Mouse (Mus musculus) CD4-positive, CD25-positive, alpha-beta regulatory T cell, adult 2 months (primary cell): ENCODE results near the gene Gart.

ENCODE experiments used
- DNase-seq: peaks from one replicate; pipeline ENCODE4 v3.0.0-alpha.2; 2012; ENCODE audit warnings: low read depth, low spot score

The Gart gene

DNA sequence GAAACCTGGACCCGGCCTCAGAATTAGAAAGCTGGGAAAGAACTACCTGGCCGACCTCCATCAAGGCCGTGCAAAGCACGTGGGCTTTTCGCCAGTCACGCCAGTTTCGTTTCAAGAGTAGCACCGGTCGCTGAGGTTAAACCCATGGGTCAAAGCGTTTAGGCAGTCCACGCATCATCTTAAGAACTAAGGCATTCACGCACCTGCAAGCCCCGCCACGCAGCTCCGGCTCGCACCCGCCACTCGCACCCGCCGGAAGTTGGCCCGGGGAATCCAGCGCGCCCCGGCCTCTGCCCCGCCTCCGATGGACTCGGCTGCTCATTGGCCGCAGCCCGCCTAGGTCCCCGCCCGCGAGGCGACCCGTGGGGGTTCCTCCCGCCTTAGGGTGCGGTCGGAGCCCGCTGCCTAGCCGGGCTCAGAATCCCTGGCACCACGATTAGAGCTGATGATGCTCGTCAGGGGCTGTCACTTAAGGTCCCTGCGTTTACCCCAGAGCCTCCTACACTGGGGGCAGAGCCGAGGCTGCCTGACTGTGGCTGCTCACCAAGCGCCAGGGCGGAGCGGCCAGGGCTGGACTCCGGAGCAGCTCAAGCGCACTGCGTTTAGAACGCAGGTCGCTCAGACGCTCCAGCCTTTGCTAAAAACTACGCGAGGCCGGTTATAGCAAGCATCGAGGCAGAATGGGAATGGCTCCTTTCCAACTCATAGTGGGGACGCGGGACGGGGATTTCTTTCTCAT, at the start of gene Gart:
Gene Gart (minus strand): TSS at position 272 of the 739 bp plus-strand sequence.
- DNase-seq = peak; percentile 94

DNA sequence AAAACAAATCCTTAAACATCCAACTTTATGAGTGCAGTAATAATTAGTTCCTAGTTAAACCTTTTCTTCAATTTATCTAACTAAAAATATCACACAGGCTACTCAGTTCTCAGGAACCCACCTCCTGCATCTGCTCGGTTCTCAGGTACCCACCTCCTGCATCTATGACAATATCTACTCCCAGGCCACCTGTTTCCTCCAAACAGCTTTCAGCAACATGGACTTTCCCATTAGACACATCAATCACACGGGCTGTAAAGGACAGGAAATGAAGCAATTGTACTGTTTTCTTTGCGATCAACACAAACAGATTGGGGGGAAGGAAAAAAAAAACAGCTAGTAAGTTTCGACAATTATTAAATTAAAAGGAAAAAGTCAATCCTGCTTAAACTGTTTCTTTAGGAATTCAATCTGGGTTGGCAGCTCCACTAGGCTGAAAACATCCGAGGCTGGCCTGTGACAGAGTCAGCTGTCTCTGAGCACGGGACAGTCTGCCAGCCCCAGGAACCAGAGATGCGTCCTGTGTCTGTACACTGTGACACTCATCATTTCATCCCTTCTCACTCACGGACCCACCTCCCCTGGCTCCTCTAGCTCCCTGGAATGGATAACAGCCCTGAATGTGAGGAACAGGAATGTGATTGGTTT, 48.5 kb upstream of the Gart start:
- DNase-seq = no peak

DNA sequence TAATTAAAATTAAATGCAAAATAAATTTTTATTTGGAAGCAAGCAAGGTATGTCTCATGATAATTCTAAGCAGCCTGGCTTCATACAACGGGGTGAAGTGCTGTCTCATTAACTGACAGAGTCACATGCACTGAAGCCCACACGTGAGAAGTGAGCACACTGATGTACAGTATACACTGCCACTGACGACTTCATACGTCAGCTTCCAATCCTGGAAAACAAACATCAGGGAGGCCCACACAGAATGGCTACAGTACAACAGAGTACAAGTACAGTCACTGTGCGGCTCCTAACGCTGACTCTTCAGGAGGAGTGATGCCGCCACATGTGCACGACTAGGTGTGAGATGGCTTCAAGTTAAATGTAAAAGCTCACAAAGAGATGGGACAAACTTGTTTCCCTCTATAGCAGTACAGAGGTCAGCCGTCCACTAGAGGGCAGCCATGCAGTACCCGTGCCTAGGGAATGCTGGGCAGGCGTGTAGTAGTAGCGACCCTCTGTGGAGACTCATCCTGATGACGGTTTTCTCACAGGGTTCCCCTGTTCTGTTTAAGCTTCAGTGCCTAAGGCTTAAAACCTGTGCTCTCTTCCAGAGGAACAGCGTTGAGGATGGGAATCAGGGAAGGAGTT, 47.8 kb upstream of the Gart start:
- DNase-seq = peak; percentile 83

DNA sequence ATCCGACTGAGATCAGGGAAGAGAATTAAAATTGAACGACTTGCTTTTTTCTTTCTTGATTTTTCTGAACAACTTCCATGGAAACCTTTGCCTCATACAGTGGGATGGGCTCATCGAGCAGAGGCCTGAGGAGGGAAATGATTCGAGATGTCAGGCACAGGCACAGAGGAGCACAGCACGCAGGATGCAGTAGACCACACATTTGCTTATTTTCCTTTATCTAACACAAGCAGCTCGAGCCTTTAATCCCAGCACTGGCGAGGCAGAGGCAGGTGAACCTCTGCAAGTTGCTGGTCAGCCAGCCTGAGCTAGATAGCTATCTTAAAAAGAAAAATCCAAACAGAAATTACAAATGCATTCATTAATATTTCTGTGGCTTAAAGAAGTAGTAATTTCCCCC, 43.0 kb upstream of the Gart start:
- peak; percentile 20 for DNase-seq

DNA sequence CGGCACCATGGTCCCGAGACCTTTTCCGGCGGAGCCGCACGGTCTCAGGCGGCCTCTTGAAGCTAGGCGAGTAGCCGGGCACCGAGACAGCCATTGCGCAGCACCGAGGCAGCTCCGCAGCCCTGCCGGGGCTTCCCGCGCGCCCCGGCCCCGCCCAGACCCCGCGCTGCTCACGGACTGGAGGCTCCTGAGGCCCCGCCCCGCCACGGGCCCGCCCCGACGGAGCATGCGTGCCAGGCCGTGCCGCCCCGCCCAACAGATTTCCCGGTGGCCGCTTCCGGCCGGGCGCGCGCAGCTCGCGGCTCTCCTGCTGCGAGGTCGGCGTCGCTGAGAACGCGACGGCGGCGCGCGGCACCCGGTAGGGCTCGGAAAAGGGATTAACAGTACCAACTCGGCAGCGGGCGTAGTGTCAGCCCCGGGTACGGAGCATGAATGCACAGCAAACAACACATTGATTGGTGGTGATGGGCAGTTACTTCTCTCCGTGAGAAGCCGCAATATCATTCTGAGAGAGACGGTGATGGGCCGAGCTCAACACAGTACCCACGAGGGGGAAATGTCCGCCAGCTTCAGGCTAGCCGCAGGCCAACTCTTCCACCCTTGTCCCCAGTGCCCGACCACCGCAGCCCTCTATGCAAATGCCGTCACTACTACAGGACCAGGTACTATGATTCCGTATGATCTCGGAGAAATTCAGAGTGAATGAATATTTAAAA, 42.0 kb upstream of the Gart start, which contains the start of gene Donson:
Gene Donson (minus strand): TSS at position 152 of the 716 bp plus-strand sequence.
- DNase-seq = peak; percentile 97

DNA sequence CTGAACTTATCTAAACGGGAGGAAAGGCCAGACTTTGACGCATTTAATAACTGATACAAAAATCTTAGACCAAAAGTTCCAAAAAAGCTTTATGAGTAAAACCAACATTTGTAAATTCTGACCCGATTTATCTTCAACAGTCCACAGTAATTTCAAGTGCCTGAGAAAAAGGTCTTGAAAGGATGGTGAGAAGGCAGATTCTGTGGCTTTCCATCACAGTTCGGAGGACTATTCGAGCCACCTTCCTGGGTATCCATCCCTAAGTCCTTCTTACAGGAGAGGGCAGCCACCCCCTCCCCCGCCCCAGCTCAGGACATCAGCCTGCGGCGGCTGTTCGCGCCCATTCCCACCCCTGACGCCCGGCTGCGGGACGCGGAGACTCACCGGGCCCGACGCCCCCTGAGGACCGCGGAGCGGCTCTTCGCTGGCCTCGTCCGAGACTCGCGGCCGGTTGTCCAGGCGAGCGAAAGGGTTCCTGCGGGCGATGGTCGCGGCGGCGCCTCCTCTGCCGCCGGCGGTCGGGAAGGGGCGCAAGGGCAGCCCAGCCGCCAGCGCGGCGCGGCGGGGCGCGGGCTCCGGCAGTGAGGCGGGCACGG, 41.4 kb upstream of the Gart start:
- no peak for DNase-seq

DNA sequence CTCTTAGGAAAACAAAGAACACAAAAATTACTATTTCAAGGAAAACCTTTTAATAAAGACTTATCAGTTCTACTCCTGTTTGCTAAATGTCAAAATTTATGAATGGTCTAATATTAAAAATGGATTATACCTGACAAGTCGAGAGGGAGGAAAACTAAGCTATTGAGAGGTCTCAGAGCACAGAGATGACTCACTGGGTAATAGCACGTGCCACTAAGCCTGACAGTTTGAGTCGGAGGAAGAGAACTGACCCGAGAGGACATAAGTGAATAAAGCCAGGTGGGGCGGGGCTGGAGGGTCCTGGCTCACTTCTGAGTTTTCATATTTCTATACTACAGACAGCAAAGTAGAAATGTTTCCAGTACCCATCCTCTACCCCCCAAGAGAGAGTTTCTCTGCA, 39.6 kb upstream of the Gart start:
- DNase-seq = no peak

DNA sequence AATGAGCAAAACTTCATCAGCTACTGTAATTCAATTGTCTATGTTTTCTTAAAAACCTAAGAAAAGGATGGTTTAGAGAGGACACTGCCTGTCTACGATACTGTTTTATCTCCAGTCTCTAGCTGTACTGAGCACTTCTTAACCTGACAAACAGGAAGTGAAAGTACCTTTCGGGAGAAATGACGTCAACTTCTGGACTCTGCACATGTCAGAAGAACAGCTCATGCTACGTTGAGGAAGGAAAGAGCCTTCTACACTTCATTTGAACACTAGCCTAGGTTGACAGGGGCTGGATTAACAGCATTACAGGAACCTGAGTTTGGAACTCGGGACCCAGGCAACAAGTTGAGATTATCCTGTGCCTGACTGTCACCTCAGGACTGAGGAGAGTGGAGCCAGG, 38.8 kb upstream of the Gart start:
- DNase-seq = peak; percentile 91

DNA sequence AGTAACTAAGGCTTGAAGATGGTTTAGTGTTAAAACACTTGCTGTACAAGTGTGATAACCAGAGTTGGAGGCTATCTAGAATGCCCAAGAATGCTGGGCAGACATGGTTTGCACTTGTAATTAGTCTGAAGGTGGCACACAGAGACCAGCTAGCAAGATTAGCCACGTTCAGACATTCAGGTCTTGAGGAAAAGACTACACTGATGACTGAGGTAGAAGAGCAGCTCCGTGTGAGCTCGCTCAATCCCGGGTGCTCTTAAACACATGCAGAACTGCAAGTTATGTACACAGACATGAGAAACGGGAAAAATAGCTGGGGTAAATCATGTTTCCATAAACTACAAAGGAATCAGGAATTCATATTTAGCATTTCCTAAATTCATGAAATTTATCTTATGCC, 33.9 kb upstream of the Gart start:
- no peak for DNase-seq

DNA sequence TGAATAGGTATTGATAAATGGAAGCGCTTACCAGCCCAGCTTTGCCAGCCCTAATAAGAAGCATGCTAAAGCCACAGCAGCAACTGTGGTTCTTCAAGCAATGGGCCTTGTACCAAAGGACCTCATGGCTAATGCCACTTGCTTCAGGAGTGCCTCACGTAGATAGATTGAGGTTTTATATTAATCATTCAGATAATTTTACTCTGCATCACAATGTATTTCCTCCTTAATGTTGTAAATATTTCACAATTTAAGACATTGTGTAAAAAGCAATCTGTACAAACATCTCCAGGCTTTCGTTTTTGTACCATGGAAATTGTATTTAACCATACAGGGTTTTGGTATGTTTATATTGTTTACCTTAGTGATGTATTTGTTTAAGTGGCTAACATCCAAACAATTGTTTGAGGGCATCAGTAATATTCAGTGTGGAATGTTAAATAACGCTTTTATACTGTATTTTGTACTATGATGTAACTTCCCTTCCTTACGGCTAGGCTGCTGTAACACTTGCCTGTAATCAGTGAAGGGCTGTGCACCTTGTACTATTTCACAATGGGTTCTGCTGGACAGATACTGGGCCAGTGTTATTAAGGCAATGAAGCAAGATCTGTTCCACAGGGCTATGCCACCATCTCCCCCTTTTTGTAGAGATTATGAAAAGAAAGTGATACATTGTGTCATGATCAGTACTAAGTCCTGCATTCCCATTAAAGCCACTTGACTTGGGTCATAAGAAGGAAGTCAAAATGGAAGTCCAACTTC, 31.6 kb upstream of the Gart start:
- no peak for DNase-seq

DNA sequence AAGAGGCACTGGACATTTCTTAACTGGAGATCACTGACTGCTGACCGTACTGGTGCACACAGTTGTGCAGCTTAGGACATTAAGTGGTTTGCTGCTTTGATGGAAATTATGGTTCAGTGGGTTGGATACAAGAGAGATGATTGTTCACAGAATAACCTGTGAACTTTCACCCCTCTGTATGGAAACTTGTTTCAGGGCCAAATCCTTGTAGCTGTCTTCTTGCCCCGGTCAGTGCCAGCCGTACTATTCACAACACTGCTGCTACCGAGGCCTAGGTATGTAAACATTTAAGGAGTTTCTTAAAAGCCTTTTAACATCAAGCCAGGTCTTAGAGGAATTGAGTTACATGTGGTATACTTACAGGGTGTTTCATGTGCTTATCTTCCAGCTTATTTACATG, 27.7 kb upstream of the Gart start:
- no peak for DNase-seq

DNA sequence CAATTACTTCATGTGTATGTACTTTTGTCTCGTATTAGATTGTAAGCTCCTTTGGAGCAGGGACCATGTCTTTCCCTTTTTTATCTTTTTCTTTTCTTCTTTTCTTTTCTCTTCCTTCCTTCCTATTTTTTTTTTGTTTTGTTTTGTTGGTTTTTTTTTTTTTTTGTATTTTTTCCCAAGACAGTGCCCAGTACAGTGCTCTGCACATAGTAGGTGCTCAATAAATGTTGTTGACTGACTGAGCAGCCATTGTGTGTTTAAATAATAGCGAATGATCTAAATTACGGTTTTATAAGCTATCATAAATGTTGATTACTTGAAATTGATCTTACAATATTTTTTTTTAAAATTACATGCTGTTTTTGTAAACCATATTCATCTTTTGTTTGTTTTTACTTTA, 17.0 kb upstream of the Gart start:
- DNase-seq = no peak

DNA sequence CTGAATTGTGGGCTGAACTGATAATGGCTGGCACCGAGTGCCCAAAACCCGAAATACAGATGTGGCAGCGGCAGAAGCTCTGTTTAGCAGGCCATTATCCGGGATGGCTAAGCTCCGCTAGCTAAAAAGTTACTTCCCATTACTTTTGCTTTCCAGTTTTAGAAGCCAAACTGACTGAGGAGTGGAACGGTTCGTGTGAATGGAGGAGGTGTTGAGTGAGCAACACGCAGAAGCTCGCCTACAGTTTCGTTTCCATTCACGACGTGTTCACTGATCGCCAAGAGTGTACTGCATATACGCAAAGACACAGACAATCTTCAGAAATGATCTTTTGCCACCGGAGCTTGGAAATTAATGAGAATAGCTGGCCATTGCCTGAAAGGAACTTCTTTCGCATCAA, 15.6 kb upstream of the Gart start:
- no peak for DNase-seq

DNA sequence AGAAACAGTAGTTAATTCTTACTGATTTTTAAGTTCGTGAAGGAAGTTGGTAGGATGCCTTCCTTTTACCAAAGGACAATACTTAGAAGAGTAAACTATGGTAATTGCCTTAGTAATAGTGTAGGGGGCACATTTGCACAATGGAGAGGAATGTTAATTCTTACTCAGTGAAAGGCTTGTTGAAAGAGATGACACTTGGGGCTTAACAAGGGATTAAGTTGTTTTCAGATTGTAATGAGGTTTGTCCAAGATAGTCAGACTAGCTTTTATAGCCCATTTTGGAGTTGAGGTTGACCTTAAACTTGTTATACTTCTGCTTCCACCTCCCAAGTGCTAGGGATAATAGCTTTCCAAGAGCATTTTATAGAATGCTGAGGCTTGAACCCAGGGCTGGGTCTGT, 14.6 kb upstream of the Gart start:
- DNase-seq = no peak

DNA sequence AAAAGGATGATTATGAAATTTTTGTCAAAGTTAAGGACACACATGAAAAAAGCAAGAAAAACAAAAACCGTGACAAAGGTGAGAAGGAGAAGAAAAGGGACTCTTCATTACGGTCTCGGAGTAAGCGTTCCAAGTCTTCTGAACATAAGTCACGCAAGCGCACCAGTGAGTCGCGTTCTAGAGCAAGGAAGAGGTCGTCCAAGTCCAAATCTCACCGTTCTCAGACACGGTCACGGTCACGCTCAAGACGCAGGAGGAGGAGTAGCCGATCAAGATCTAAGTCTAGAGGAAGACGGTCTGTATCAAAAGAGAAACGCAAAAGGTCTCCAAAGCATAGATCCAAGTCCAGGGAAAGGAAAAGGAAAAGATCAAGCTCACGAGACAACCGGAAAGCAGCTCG, 13.0 kb upstream of the Gart start:
- DNase-seq = no peak

DNA sequence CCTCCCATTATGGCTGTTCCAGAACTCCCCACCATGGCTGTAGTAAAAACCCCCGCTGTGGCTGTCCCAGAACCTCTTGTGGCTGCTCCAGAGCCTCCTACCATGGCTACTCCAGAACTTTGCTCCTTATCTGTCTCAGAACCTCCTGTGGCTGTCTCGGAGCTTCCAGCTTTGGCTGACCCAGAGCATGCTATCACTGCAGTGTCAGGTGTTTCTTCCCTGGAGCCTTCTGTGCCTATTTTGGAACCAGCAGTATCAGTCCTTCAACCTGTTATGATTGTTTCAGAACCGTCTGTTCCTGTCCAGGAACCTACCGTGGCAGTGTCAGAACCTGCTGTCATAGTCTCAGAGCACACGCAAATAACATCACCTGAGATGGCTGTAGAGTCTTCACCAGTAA, 11.7 kb upstream of the Gart start:
- no peak for DNase-seq

DNA sequence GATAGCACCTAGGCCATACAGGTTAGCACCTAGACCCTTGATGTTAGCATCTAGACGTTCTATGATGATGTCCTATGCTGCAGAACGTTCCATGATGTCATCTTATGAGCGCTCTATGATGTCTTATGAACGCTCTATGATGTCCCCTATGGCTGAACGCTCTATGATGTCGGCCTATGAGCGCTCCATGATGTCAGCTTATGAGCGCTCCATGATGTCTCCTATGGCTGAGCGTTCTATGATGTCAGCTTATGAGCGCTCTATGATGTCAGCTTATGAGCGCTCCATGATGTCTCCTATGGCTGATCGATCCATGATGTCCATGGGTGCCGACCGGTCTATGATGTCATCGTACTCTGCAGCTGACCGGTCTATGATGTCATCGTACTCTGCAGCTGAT, 10.5 kb upstream of the Gart start:
- no peak for DNase-seq

DNA sequence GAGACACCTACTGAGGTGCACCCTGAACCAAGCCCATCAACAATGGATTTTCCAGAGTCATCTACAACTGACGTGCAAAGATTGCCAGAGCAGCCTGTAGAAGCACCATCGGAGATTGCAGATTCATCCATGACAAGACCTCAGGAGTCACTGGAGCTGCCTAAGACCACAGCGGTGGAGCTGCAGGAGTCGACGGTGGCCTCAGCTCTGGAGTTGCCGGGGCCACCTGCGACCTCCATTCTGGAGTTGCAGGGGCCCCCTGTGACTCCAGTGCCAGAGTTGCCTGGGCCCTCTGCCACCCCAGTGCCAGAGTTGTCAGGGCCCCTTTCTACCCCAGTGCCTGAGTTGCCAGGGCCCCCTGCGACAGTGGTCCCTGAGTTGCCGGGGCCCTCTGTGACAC, 8.5 kb upstream of the Gart start:
- no peak for DNase-seq

DNA sequence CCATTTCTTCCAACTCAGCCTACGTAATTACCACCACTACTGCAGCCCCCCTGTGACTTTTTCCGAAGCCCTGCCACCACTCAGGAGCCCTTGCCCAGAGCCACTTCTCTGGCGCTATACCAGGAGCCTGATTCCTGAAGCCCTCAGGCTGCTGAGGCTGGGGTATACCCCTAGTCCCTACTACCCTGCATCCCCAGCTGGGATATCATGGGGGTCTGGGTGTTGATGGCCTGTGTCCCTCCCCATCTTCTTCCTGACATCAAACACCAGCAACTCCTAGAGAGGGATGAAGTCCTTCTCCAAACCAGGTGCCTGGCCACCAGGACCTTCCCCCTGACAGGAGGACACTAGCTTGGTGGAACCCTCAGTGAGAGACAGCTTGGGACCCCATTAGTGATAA, 5.4 kb upstream of the Gart start:
- DNase-seq = no peak

DNA sequence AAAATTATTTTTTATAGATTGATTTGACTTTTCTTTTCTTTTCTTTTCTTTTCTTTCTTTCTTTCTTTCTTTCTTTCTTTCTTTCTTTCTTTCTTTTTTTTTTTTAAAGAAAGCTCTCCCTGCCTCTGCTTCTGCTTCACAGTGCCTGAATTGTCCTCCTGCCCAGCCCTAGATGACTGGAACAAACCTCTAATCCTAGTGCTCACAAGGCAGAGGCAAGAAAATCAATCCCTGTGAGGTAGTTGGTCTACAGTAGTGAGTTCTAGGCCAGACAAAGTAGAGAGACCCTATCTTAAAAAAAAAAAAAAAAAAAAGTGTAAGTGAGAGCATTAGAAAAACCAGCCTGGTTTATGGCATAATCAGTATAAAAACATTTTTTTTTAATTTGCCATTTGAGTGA, 3.0 kb upstream of the Gart start:
- DNase-seq = no peak

DNA sequence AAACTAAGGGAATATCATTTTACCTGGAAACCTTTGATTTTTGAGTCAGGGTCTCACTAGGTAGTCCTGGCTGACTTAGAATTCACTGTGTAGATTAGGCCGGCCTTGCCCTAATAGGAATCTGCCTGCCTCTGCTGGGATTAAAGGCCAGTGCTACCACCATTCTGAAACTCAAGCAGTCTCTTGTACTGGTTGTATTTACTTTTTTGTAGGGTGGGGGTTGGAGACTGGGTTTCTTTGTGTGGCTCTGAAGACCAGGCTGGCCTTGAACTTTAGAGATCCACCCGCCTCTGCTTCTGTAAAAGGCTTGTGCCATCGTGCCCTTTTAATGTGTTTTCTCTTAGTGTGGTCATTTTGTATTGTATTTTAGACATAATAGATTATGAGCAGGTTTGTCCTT, 2.5 kb upstream of the Gart start:
- no peak for DNase-seq
